Mouse (Mus musculus) liver, postnatal 0 days (tissue): ENCODE results near the gene Bri3.

Source experiments
- CTCF ChIP-seq: sonication (generic); IDR thresholded peaks from 2 replicates; pipeline ENCODE4 v1.5.1; 2016; ENCODE audit warnings: antibody characterized with exemption, low read depth
- EP300 ChIP-seq: IDR thresholded peaks from 2 replicates; pipeline ENCODE4 v1.6.1; 2016; ENCODE audit warnings: antibody characterized with exemption, low read depth, mild to moderate bottlenecking

- TF ChIP-seq CTCF (no peak), EP300 (no peak)
These were observed 28.2 kb upstream of the Bri3 start for GRCm38 (mm10) chr5:144215992-144216391.
